Mouse (Mus musculus): Measurements from ENCODE around the gene Cachd1. TPM values are rescaled to one million over a fixed set of nuclear protein-coding genes. Genes with fewer than 3 reads are reported as not detected.

Cachd1 gene
- total RNA-seq, 2 experiments from 2014 or later: 10.3 to 12.2 TPM

GRCm38 (mm10) chr4:100963341-100963740 is 186.9 kb downstream of the Cachd1 start:
- DNase-seq (ENCODE audit: low spot score in 2 of 2): no peak
- intact Hi-C loops (cut with DNase I): no loop called here

GRCm38 (mm10) chr4:100963796-100964195 is 187.3 kb downstream of the Cachd1 start:
- no peak for DNase-seq (ENCODE audit: low spot score in 2 of 2)
- intact Hi-C loops (cut with DNase I): no loop called here

GRCm38 (mm10) chr4:100967703-100968392 is 191.4 kb downstream of the Cachd1 start:
- no peak for DNase-seq (ENCODE audit: low spot score in 2 of 2)
- intact Hi-C loops (cut with DNase I): no loop called here

GRCm38 (mm10) chr4:100973641-100974454 is 197.4 kb downstream of the Cachd1 start:
- intact Hi-C loops (cut with DNase I): no loop called here
- DNase-seq (ENCODE audit: low spot score in 2 of 2): no peak

GRCm38 (mm10) chr4:100974455-100975035 is 198.1 kb downstream of the Cachd1 start:
- intact Hi-C loops (cut with DNase I): no loop called here
- no peak for DNase-seq (ENCODE audit: low spot score in 2 of 2)

- intact Hi-C loops (cut with DNase I): no loop called here
- DNase-seq (ENCODE audit: low spot score in 2 of 2): no peak
These were observed 201.0 kb downstream of the Cachd1 start for GRCm38 (mm10) chr4:100977522-100977921.

- DNase-seq (ENCODE audit: low spot score in 2 of 2): no peak
- intact Hi-C loops (cut with DNase I): loop anchor here (2.0 to 5.0 kb wide), 2 partner anchors 210 to 398 kb away; partner anchors contain the start of gene Cachd1
These were observed 210.7 kb downstream of the Cachd1 start for GRCm38 (mm10) chr4:100987187-100987586.

- no peak for DNase-seq (ENCODE audit: low spot score in 2 of 2)
- intact Hi-C loops (cut with DNase I): loop anchor here (5.0 kb wide), 1 partner anchor 211 kb away; the partner anchor contains the start of gene Cachd1
These were observed 211.8 kb downstream of the Cachd1 start for GRCm38 (mm10) chr4:100988231-100988799.

GRCm38 (mm10) chr4:100990996-100991395 is 214.5 kb downstream of the Cachd1 start:
- no peak for DNase-seq (ENCODE audit: low spot score in 2 of 2)
- intact Hi-C loops (cut with DNase I): loop anchor here (10.0 kb wide), 1 partner anchor 266 kb away; no protein-coding TSS in a partner anchor

- intact Hi-C loops (cut with DNase I): loop anchor here (10.0 kb wide), 1 partner anchor 267 kb away; no protein-coding TSS in a partner anchor
- DNase-seq (ENCODE audit: low spot score in 2 of 2): no peak
These were observed 215.6 kb downstream of the Cachd1 start for GRCm38 (mm10) chr4:100992086-100992485.

GRCm38 (mm10) chr4:100994442-100995255 is 218.2 kb downstream of the Cachd1 start:
- intact Hi-C loops (cut with DNase I): loop anchor here (5.0 to 10.0 kb wide), 2 partner anchors 78 to 270 kb away; no protein-coding TSS in a partner anchor
- DNase-seq (ENCODE audit: low spot score in 2 of 2): no peak

- intact Hi-C loops (cut with DNase I): loop anchor here (5.0 to 10.0 kb wide), 2 partner anchors 77 to 271 kb away; no protein-coding TSS in a partner anchor
- no peak for DNase-seq (ENCODE audit: low spot score in 2 of 2)
These were observed 219.1 kb downstream of the Cachd1 start for GRCm38 (mm10) chr4:100995617-100996016.

- DNase-seq (ENCODE audit: low spot score in 2 of 2): peak in 1 of 2 experiments; percentile 67
- intact Hi-C loops (cut with DNase I): loop anchor here (5.0 to 10.0 kb wide), 2 partner anchors 76 to 271 kb away; no protein-coding TSS in a partner anchor
These were observed 219.7 kb downstream of the Cachd1 start for GRCm38 (mm10) chr4:100996060-100996651.

GRCm38 (mm10) chr4:100998145-100998544 is 221.7 kb downstream of the Cachd1 start:
- intact Hi-C loops (cut with DNase I): loop anchor here (2.0 to 10.0 kb wide), 3 partner anchors 74 to 273 kb away; no protein-coding TSS in a partner anchor

GRCm38 (mm10) chr4:100998906-100999305 is 222.4 kb downstream of the Cachd1 start:
- no peak for DNase-seq (ENCODE audit: low spot score in 2 of 2)
- intact Hi-C loops (cut with DNase I): loop anchor here (2.0 to 10.0 kb wide), 3 partner anchors 73 to 274 kb away; no protein-coding TSS in a partner anchor

More at GRCm38 (mm10) chr4:100998145-100998544, 221.7 kb downstream of the Cachd1 start:
- peak; percentile 73 to 78 for DNase-seq (ENCODE audit: low spot score in 2 of 2)

GRCm38 (mm10) chr4:101000622-101001021 is 224.1 kb downstream of the Cachd1 start:
- intact Hi-C loops (cut with DNase I): no loop called here
- DNase-seq (ENCODE audit: low spot score in 2 of 2): no peak

GRCm38 (mm10) chr4:101001073-101001472 is 224.6 kb downstream of the Cachd1 start:
- no peak for DNase-seq (ENCODE audit: low spot score in 2 of 2)
- intact Hi-C loops (cut with DNase I): no loop called here

GRCm38 (mm10) chr4:101002961-101003360 is 226.5 kb downstream of the Cachd1 start:
- DNase-seq (ENCODE audit: low spot score in 2 of 2): no peak
- intact Hi-C loops (cut with DNase I): no loop called here

All from left cerebral cortex, postnatal 14 days (tissue).